ENCODE assay signal across 9 mouse cellular contexts in the genomic region with DNA sequence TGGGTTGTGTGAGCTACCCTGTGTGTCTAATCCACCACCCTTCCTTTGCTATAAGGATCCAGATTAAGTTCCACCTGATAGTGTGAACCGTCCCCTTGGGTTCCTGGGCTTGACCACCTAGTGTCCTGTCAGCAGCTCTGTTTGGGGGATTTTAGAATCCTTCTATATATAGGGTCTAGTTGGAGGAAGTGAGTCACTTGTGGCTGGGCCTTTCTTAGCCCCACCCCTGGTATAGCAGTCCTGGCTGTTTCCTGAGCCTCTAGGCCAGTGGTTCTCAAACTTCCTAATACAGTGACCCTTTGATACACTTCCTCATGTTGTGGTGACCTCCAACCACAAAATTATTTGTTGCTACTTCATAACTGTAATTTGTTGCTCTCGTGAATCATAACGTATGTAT.
DNase-seq lines count a peak whose midpoint lies in the region; ATAC-seq lines count a peak whose summit lies in the region.
"Had no signal": no experiment of that assay in that cellular context is flagged by ENCODE, and none has a peak within 500 bp of the region (broad histone marks: within the 10 kb centered on the region; RNA-seq: fewer than 3 reads in every experiment).

No protein-coding gene starts in this region.

- no peak overlapping the region for H3K4me2 ChIP-seq in forebrain, embryonic 14.5 days (ENCODE audit: low read length)

- 92% methylated on average over 3 of the region's 3 CpGs for WGBS in forebrain, embryonic 10.5 days
- WGBS in forebrain, embryonic 14.5 days, result 89% methylated on average over 3 of the region's 3 CpGs

- peak overlapping the region; percentile 58; the same call in 1 of the 2 replicates for H3K27ac ChIP-seq in forebrain, embryonic 10.5 days
- H3K27ac ChIP-seq in forebrain, embryonic 14.5 days (ENCODE audit: low read depth, low read length), result no peak overlapping the region

- no peak overlapping the region for H3K4me3 ChIP-seq in forebrain, embryonic 10.5 days
- no peak overlapping the region for H3K4me3 ChIP-seq in forebrain, embryonic 14.5 days (ENCODE audit: low read depth, low read length)

- no peaks in the 10 kb centered on the region for H3K9me3 ChIP-seq in forebrain, embryonic 10.5 days
- H3K9me3 ChIP-seq in forebrain, embryonic 14.5 days (replicated peaks; ENCODE audit: control insufficient read depth, low read length), result no peaks in the 10 kb centered on the region

- no peaks in the 10 kb centered on the region for H3K36me3 ChIP-seq in forebrain, embryonic 10.5 days (replicated peaks)
- H3K36me3 ChIP-seq in forebrain, embryonic 14.5 days (ENCODE audit: control insufficient read depth, insufficient read depth, low read length), result no peaks in the 10 kb centered on the region

- ATAC-seq in forebrain, embryonic 14.5 days, result no peak
- ATAC-seq in neutrophil, adult 5-6 weeks (ENCODE audit: extremely low read depth, insufficient number of reproducible peaks, low FRiP score, poor library complexity, severe bottlenecking), result peak; percentile 69

- H3K27me3 ChIP-seq in forebrain, embryonic 10.5 days (ENCODE audit: poor library complexity, severe bottlenecking), result peaks cover 21% of the 10 kb centered on the region
- H3K27me3 ChIP-seq in forebrain, embryonic 14.5 days (replicated peaks; ENCODE audit: control insufficient read depth, insufficient read depth, low read length), result peaks cover 3% of the 10 kb centered on the region; the same call in 1 of the 2 replicates

- H3K9ac ChIP-seq in forebrain, embryonic 14.5 days (ENCODE audit: low read length), result no peak overlapping the region

- peaks cover 65% of the 10 kb centered on the region for H3K4me1 ChIP-seq in forebrain, embryonic 10.5 days
- peaks cover 33% of the 10 kb centered on the region for H3K4me1 ChIP-seq in forebrain, embryonic 14.5 days (ENCODE audit: control insufficient read depth, insufficient read depth, low read length)

- DNase-seq in forebrain, embryonic 10.5 days (ENCODE audit: extremely low spot score, low spot score), result no peak
- DNase-seq in forebrain, embryonic 14.5 days (ENCODE audit: low spot score), result no peak
- peak; percentile 37 to 48 for DNase-seq in lung, adult 18-20 months
- DNase-seq in lung, postnatal 10 days, result no peak
- peak; percentile 22 for DNase-seq in induced T-regulatory cell, adult 2 months (ENCODE audit: low read depth)
- DNase-seq in adrenal gland, adult 8-10 months, result no peak
- DNase-seq in cerebellum, postnatal 4 days (ENCODE audit: low spot score in 2 of 2), result no peak
- DNase-seq: cerebellum, adult 18-20 months had no signal

Comparison
In these comparisons a context has a peak if more than half of its experiments do, and no peak if none do; other contexts are left out.
1. DNase-seq: peak in lung, adult 18-20 months (2 of 2) and induced T-regulatory cell, adult 2 months (single experiment); none in forebrain, embryonic 10.5 days (single experiment), forebrain, embryonic 14.5 days (single experiment), lung, postnatal 10 days (single experiment), adrenal gland, adult 8-10 months (single experiment) and cerebellum, postnatal 4 days (0 of 2).